Mouse (Mus musculus): ENCODE results near the gene Ccdc167.

Ccdc167 gene

GRCm38 (mm10) chr17:29716732-29717445 is at the start of gene Ccdc167:
Ccdc167 (minus strand) TSS chr17:29717044.
- Histone ChIP-seq H3K36me3 (ENCODE audit: insufficient read depth, low read length) (peaks cover 27% of the 10 kb centered on the region), H3K9me3 (ENCODE audit: low read length) (no peaks in the 10 kb centered on the region), H3K4me3 (replicated peaks; ENCODE audit: low read length) (peak within 1 kb of the TSS; percentile 83), H3K4me1 (replicated peaks; ENCODE audit: low read depth, low read length) (peaks cover 53% of the 10 kb centered on the region), H3K27me3 (ENCODE audit: insufficient read depth, low read length) (no peaks in the 10 kb centered on the region)
- TF ChIP-seq NANOG (IDR thresholded peaks at IDR 0.05; ENCODE audit: borderline replicate concordance, low read length), result no peak
- TF ChIP-seq POU5F1 (IDR thresholded peaks at IDR 0.05; ENCODE audit: borderline replicate concordance, low read length), result no peak
- TF ChIP-seq CTCF (conservative IDR thresholded peaks at IDR 0.05; ENCODE audit: low read length), result no peak

- Histone ChIP-seq H3K27me3 (ENCODE audit: insufficient read depth, low read length) (0 out of 2 replicates have a peak, but pooled peaks cover 4% of the 10 kb centered on the region), H3K4me3 (replicated peaks; ENCODE audit: low read length) (no peak overlapping the region), H3K36me3 (ENCODE audit: insufficient read depth, low read length) (no peaks in the 10 kb centered on the region), H3K9me3 (ENCODE audit: low read length) (no peaks in the 10 kb centered on the region), H3K4me1 (replicated peaks; ENCODE audit: low read depth, low read length) (peaks cover 50% of the 10 kb centered on the region)
- TF ChIP-seq POU5F1 (IDR thresholded peaks at IDR 0.05; ENCODE audit: borderline replicate concordance, low read length) (no peak), CTCF (conservative IDR thresholded peaks at IDR 0.05; ENCODE audit: low read length) (no peak), NANOG (IDR thresholded peaks at IDR 0.05; ENCODE audit: borderline replicate concordance, low read length) (no peak)
These were observed 48.5 kb upstream of the Ccdc167 start for GRCm38 (mm10) chr17:29765380-29765779.

- peaks cover 16% of the 10 kb centered on the region for H3K27me3 ChIP-seq (ENCODE audit: insufficient read depth, low read length)
- H3K9me3 ChIP-seq (ENCODE audit: low read length), result no peaks in the 10 kb centered on the region
- H3K4me1 ChIP-seq (replicated peaks; ENCODE audit: low read depth, low read length), result peaks cover 45% of the 10 kb centered on the region
- no peaks in the 10 kb centered on the region for H3K36me3 ChIP-seq (ENCODE audit: insufficient read depth, low read length)
- no peak for TF ChIP-seq NANOG (IDR thresholded peaks at IDR 0.05; ENCODE audit: borderline replicate concordance, low read length)
- TF ChIP-seq CTCF (conservative IDR thresholded peaks at IDR 0.05; ENCODE audit: low read length), result peak; percentile 97
- no peak overlapping the region; the same call in 1 of the 2 replicates for H3K4me3 ChIP-seq (replicated peaks; ENCODE audit: low read length)
These were observed 45.7 kb upstream of the Ccdc167 start for GRCm38 (mm10) chr17:29762551-29762950.

GRCm38 (mm10) chr17:29761938-29762337 is 45.1 kb upstream of the Ccdc167 start:
- no peak for TF ChIP-seq NANOG (IDR thresholded peaks at IDR 0.05; ENCODE audit: borderline replicate concordance, low read length)
- no peak for TF ChIP-seq CTCF (conservative IDR thresholded peaks at IDR 0.05; ENCODE audit: low read length)
- TF ChIP-seq POU5F1 (IDR thresholded peaks at IDR 0.05; ENCODE audit: borderline replicate concordance, low read length), result no peak
- no peaks in the 10 kb centered on the region for H3K36me3 ChIP-seq (ENCODE audit: insufficient read depth, low read length)
- H3K9me3 ChIP-seq (ENCODE audit: low read length), result no peaks in the 10 kb centered on the region
- H3K27me3 ChIP-seq (ENCODE audit: insufficient read depth, low read length), result peaks cover 16% of the 10 kb centered on the region
- no peak overlapping the region for H3K4me3 ChIP-seq (replicated peaks; ENCODE audit: low read length)
- peaks cover 45% of the 10 kb centered on the region for H3K4me1 ChIP-seq (replicated peaks; ENCODE audit: low read depth, low read length)

GRCm38 (mm10) chr17:29760404-29761375 is 43.8 kb upstream of the Ccdc167 start:
- Histone ChIP-seq H3K4me1 (replicated peaks; ENCODE audit: low read depth, low read length) (peaks cover 45% of the 10 kb centered on the region), H3K27me3 (ENCODE audit: insufficient read depth, low read length) (peaks cover 16% of the 10 kb centered on the region), H3K9me3 (ENCODE audit: low read length) (no peaks in the 10 kb centered on the region), H3K4me3 (replicated peaks; ENCODE audit: low read length) (no peak overlapping the region), H3K36me3 (ENCODE audit: insufficient read depth, low read length) (no peaks in the 10 kb centered on the region)
- TF ChIP-seq POU5F1 (IDR thresholded peaks at IDR 0.05; ENCODE audit: borderline replicate concordance, low read length) (no peak), NANOG (IDR thresholded peaks at IDR 0.05; ENCODE audit: borderline replicate concordance, low read length) (no peak), CTCF (conservative IDR thresholded peaks at IDR 0.05; ENCODE audit: low read length) (no peak)

- no peaks in the 10 kb centered on the region for H3K9me3 ChIP-seq (ENCODE audit: low read length)
- peaks cover 15% of the 10 kb centered on the region for H3K27me3 ChIP-seq (ENCODE audit: insufficient read depth, low read length)
- H3K4me3 ChIP-seq (replicated peaks; ENCODE audit: low read length), result peak overlapping the region; percentile 35; the same call in 1 of the 2 replicates
- TF ChIP-seq CTCF (conservative IDR thresholded peaks at IDR 0.05; ENCODE audit: low read length), result no peak
- no peak for TF ChIP-seq POU5F1 (IDR thresholded peaks at IDR 0.05; ENCODE audit: borderline replicate concordance, low read length)
- TF ChIP-seq NANOG (IDR thresholded peaks at IDR 0.05; ENCODE audit: borderline replicate concordance, low read length), result no peak
- no peaks in the 10 kb centered on the region for H3K36me3 ChIP-seq (ENCODE audit: insufficient read depth, low read length)
- peaks cover 45% of the 10 kb centered on the region for H3K4me1 ChIP-seq (replicated peaks; ENCODE audit: low read depth, low read length)
These were observed 43.1 kb upstream of the Ccdc167 start for GRCm38 (mm10) chr17:29759963-29760362.

GRCm38 (mm10) chr17:29756381-29756780 is 39.5 kb upstream of the Ccdc167 start:
- Histone ChIP-seq H3K27me3 (ENCODE audit: insufficient read depth, low read length) (peaks cover 12% of the 10 kb centered on the region), H3K9me3 (ENCODE audit: low read length) (no peaks in the 10 kb centered on the region), H3K36me3 (ENCODE audit: insufficient read depth, low read length) (no peaks in the 10 kb centered on the region), H3K4me1 (replicated peaks; ENCODE audit: low read depth, low read length) (peaks cover 29% of the 10 kb centered on the region), H3K4me3 (replicated peaks; ENCODE audit: low read length) (no peak overlapping the region)
- TF ChIP-seq POU5F1 (IDR thresholded peaks at IDR 0.05; ENCODE audit: borderline replicate concordance, low read length) (no peak), CTCF (conservative IDR thresholded peaks at IDR 0.05; ENCODE audit: low read length) (no peak), NANOG (IDR thresholded peaks at IDR 0.05; ENCODE audit: borderline replicate concordance, low read length) (no peak)

- Histone ChIP-seq H3K36me3 (ENCODE audit: insufficient read depth, low read length) (no peaks in the 10 kb centered on the region), H3K4me3 (replicated peaks; ENCODE audit: low read length) (no peak overlapping the region), H3K27me3 (ENCODE audit: insufficient read depth, low read length) (peaks cover 12% of the 10 kb centered on the region), H3K4me1 (replicated peaks; ENCODE audit: low read depth, low read length) (peaks cover 29% of the 10 kb centered on the region), H3K9me3 (ENCODE audit: low read length) (no peaks in the 10 kb centered on the region)
- TF ChIP-seq NANOG (IDR thresholded peaks at IDR 0.05; ENCODE audit: borderline replicate concordance, low read length) (no peak), CTCF (conservative IDR thresholded peaks at IDR 0.05; ENCODE audit: low read length) (peak; percentile 8; the same call in 1 of the 2 replicates)
These were observed 37.7 kb upstream of the Ccdc167 start for GRCm38 (mm10) chr17:29754510-29754909.

Data from E14TG2a.4 (cell line).